Mouse (Mus musculus): Measurements from ENCODE around the gene Ldlrad3.

DNA sequence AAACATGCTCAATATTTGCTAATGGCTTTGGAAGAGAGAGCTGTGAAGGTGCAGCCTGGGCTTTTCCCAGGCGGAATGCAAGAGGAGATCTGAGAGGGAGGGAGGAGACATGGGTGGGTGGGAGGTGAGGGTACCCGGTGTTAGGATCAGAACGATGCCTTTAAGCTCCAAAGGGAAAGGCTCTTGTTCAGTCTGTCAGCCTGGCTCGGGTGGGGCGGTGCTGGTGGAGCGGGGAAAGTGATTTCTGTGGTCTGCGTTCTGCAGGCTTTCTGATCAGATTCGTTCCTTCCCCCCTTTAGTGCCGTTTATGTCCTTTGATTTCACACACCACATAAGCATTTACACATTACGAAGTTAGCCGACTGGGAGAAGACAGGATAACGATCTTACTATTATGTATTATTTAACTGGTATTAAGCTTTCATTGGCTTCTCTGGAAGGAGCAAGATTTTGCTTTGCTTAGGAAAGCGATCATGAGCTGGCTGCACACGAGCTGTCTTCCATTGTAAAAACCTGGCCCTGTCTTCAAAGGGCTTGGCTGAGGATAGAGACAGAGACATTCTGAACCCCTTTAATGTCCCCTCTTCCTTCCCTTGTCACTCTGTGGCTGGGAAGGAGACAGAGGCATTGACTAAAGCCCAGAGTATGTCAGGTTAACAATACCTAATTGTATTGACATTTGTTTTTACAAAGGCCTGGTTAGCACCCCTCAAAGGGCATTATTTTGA, 19.7 kb upstream of the Ldlrad3 start:
- TF ChIP-seq CTCF (conservative IDR thresholded peaks at IDR 0.05; ENCODE audit: insufficient read depth, insufficient read length, low read depth, low read length) (no peak), POLR2A (IDR thresholded peaks at IDR 0.05; ENCODE audit: low read depth, low read length) (no peak)

Data from kidney, adult 2 months (tissue).